Mouse (Mus musculus): ENCODE measurements around the gene Xpo6.

- no peak for TF ChIP-seq CTCF (IDR thresholded peaks at IDR 0.05)
- no peak for TF ChIP-seq EP300 (IDR thresholded peaks at IDR 0.05)
These were observed 31.7 kb downstream of the Xpo6 start for GRCm38 (mm10) chr7:126168584-126168983.

Measured in lung, postnatal 0 days (tissue).